Mouse (Mus musculus) heart, postnatal 0 days (tissue): ENCODE measurements around the gene Magi2. TPM values are rescaled to one million over a fixed set of nuclear protein-coding genes. Genes with fewer than 3 reads are reported as not detected.
"Not testable (repeated sequence)": the region's sequence is repeated elsewhere in the genome, so short reads cannot be mapped to it uniquely, and the experiment has no call there.

ENCODE experiments used
- ATAC-seq: fragments of 200-750 bp; cut with Nextera tagmentation; 2 replicates; pipeline ENCODE4 v1.8.0; 2017; ENCODE audit warnings: low read depth, moderate number of reproducible peaks, moderate library complexity; ENCODE audit not compliant: insufficient read depth
- DNase-seq: peaks from one replicate; pipeline ENCODE4 v3.0.0-alpha.2; 2016; ENCODE audit warnings: low spot score
- H3K27ac ChIP-seq: fragments of 300-500 bp; sonication (generic); 2 replicates; pipeline ENCODE4 v1.5.1; 2014; ENCODE audit warnings: low read depth, mild to moderate bottlenecking
- H3K27me3 ChIP-seq: fragments of 300-500 bp; sonication (generic); 2 replicates; pipeline ENCODE4 v1.6.1; 2014; ENCODE audit warnings: low read length, mixed read lengths; ENCODE audit not compliant: control insufficient read depth, insufficient read depth
- H3K36me3 ChIP-seq: fragments of 300-500 bp; sonication (generic); replicated peaks from 2 replicates; pipeline ENCODE4 v1.6.1; 2014; ENCODE audit warnings: low read length, mixed read lengths; ENCODE audit not compliant: control insufficient read depth, insufficient read depth
- H3K4me1 ChIP-seq: fragments of 300-500 bp; sonication (generic); 2 replicates; pipeline ENCODE4 v1.6.1; 2014; ENCODE audit warnings: antibody characterized with exemption; ENCODE audit not compliant: control insufficient read depth, insufficient read depth
- H3K4me2 ChIP-seq: fragments of 300-500 bp; sonication (generic); 2 replicates; pipeline ENCODE4 v1.6.1; 2014; ENCODE audit warnings: low read depth, mild to moderate bottlenecking, low read length, moderate library complexity
- H3K4me3 ChIP-seq: fragments of 300-500 bp; sonication (generic); 2 replicates; pipeline ENCODE4 v1.5.1; 2014; ENCODE audit warnings: low read depth, low read length
- H3K9ac ChIP-seq: fragments of 300-500 bp; sonication (generic); replicated peaks from 2 replicates; pipeline ENCODE4 v1.6.1; 2014; ENCODE audit warnings: low read depth, low read length, mixed read lengths
- H3K9me3 ChIP-seq: fragments of 300-500 bp; sonication (generic); replicated peaks from 2 replicates; pipeline ENCODE4 v1.6.1; 2016; ENCODE audit warnings: low read length; ENCODE audit not compliant: control insufficient read depth
- CTCF ChIP-seq: IDR thresholded peaks from 2 replicates; pipeline ENCODE4 v1.5.1; 2016; ENCODE audit warnings: antibody characterized with exemption, control low read depth, low read depth
- EP300 ChIP-seq: IDR thresholded peaks from 2 replicates; pipeline ENCODE4 v1.6.1; 2016; ENCODE audit warnings: antibody characterized with exemption, low read depth
- WGBS: fragments of 180-500 bp; shearing (Covaris S2); extraction: QIAGEN DNeasy Blood & Tissue Kit; methylation state at CpG from one replicate; pipeline ENCODE4 v1.1.7; 2014; 5-methylcytosine and 5-hydroxymethylcytosine counted together
- polyA plus RNA-seq: library from polyadenylated mRNA; unstranded; fragments of >200 nt; fragmentation: Nextera tagmentation; extraction: Ambion mirVana; gene quantifications from 2 replicates; pipeline ENCODE4 v1.2.1, GENCODE M21; 2015
- total RNA-seq: library from RNA; depleted of rRNA; stranded (reverse); fragments of >200 nt; gene quantifications from 2 replicates; pipeline ENCODE4 v1.2.3, GENCODE M21; 2014; ENCODE audit warnings: low replicate concordance

Gene Magi2
- total and polyA plus RNA-seq, 2 experiments from 2014 or later = 1.7 to 9.5 TPM

- DNase-seq = peak; percentile 28
- Histone ChIP-seq H3K27me3 (no peaks in the 10 kb centered on the region), H3K4me1 (no peaks in the 10 kb centered on the region), H3K4me3 (no peak overlapping the region), H3K9me3 (no peaks in the 10 kb centered on the region), H3K9ac (no peak overlapping the region), H3K27ac (no peak overlapping the region), H3K4me2 (no peak overlapping the region), H3K36me3 (no peaks in the 10 kb centered on the region)
- ATAC-seq = no peak
- peak; percentile 65 for TF ChIP-seq CTCF
- no peak for TF ChIP-seq EP300
These were observed 295.3 kb downstream of the Magi2 start for GRCm38 (mm10) chr5:19522168-19522567.

- Histone ChIP-seq H3K9ac (no peak overlapping the region), H3K4me1 (no peaks in the 10 kb centered on the region), H3K27ac (no peak overlapping the region), H3K36me3 (no peaks in the 10 kb centered on the region), H3K9me3 (no peaks in the 10 kb centered on the region), H3K4me2 (no peak overlapping the region), H3K27me3 (no peaks in the 10 kb centered on the region), H3K4me3 (no peak overlapping the region)
- WGBS = 25% methylated on average over 2 of the region's 2 CpGs
- DNase-seq = no peak
- TF ChIP-seq EP300 (no peak), CTCF (no peak)
- no peak for ATAC-seq
These were observed 312.5 kb downstream of the Magi2 start for GRCm38 (mm10) chr5:19539348-19539747.

- H3K4me2 ChIP-seq = no peak overlapping the region
- H3K9ac ChIP-seq = no peak overlapping the region
- no peak overlapping the region for H3K27ac ChIP-seq
- H3K4me1 ChIP-seq = no peaks in the 10 kb centered on the region
- no peaks in the 10 kb centered on the region for H3K36me3 ChIP-seq
- TF ChIP-seq CTCF = no peak
- no peak for TF ChIP-seq EP300
- WGBS = 69% methylated on average over 4 of the region's 4 CpGs
- no peak overlapping the region for H3K4me3 ChIP-seq
- no peaks in the 10 kb centered on the region for H3K9me3 ChIP-seq
- H3K27me3 ChIP-seq = no peaks in the 10 kb centered on the region
- DNase-seq (no peak), ATAC-seq (no peak)
These were observed 319.6 kb downstream of the Magi2 start for GRCm38 (mm10) chr5:19546424-19546823.

- Histone ChIP-seq H3K36me3 (no peaks in the 10 kb centered on the region), H3K4me3 (no peak overlapping the region), H3K9me3 (no peaks in the 10 kb centered on the region), H3K27me3 (no peaks in the 10 kb centered on the region), H3K9ac (no peak overlapping the region), H3K4me2 (no peak overlapping the region), H3K27ac (no peak overlapping the region), H3K4me1 (no peaks in the 10 kb centered on the region)
- no peak for DNase-seq
- ATAC-seq = no peak
- 72% methylated on average over 2 of the region's 2 CpGs for WGBS
- TF ChIP-seq EP300 = no peak
- no peak for TF ChIP-seq CTCF
These were observed 320.1 kb downstream of the Magi2 start for GRCm38 (mm10) chr5:19546900-19547299.

- no peak overlapping the region for H3K4me2 ChIP-seq
- no peak for DNase-seq
- no peaks in the 10 kb centered on the region for H3K27me3 ChIP-seq
- H3K4me1 ChIP-seq = no peaks in the 10 kb centered on the region
- ATAC-seq = no peak
- TF ChIP-seq CTCF (no peak), EP300 (no peak)
- no peak overlapping the region for H3K4me3 ChIP-seq
- H3K9me3 ChIP-seq = no peaks in the 10 kb centered on the region
- H3K9ac ChIP-seq = no peak overlapping the region
- WGBS = 74% methylated on average over 3 of the region's 3 CpGs
- no peak overlapping the region for H3K27ac ChIP-seq
- no peaks in the 10 kb centered on the region for H3K36me3 ChIP-seq
These were observed 326.7 kb downstream of the Magi2 start for GRCm38 (mm10) chr5:19553510-19553909.

- ATAC-seq = no peak
- no peak for TF ChIP-seq EP300
- no peak for TF ChIP-seq CTCF
These were observed 338.8 kb downstream of the Magi2 start for GRCm38 (mm10) chr5:19565636-19566035.

GRCm38 (mm10) chr5:19566136-19566535 is 339.3 kb downstream of the Magi2 start:
- H3K4me3 ChIP-seq, ATAC-seq, H3K9me3 ChIP-seq, H3K27me3 ChIP-seq, DNase-seq, H3K4me1 ChIP-seq, H3K27ac ChIP-seq, H3K9ac ChIP-seq, H3K4me2 ChIP-seq, H3K36me3 ChIP-seq: not testable (repeated sequence)
- 65% methylated on average over 1 of the region's 1 CpGs for WGBS

More at GRCm38 (mm10) chr5:19565636-19566035, 338.8 kb downstream of the Magi2 start:
- Histone ChIP-seq H3K9ac (no peak overlapping the region), H3K27me3 (no peaks in the 10 kb centered on the region), H3K4me1 (no peaks in the 10 kb centered on the region), H3K9me3 (no peaks in the 10 kb centered on the region), H3K27ac (no peak overlapping the region), H3K4me2 (no peak overlapping the region), H3K36me3 (no peaks in the 10 kb centered on the region), H3K4me3 (no peak overlapping the region)
- DNase-seq = no peak
- 73% methylated on average over 3 of the region's 3 CpGs for WGBS
